Mouse (Mus musculus) kidney, embryonic 16.5 days (tissue): ENCODE results near the gene Cmbl. TPM values are rescaled to one million over a fixed set of nuclear protein-coding genes. Genes with fewer than 3 reads are reported as not detected.

Source experiments
- ATAC-seq: fragments of 200-750 bp; cut with Nextera tagmentation; 2 replicates; pipeline ENCODE4 v1.8.0; 2017; ENCODE audit warnings: moderate TSS enrichment; ENCODE audit not compliant: low FRiP score, low TSS enrichment
- H3K27ac ChIP-seq: fragments of 300-500 bp; sonication (generic); 2 replicates; pipeline ENCODE4 v1.5.1; 2014; ENCODE audit warnings: low read length
- H3K27me3 ChIP-seq: fragments of 300-500 bp; sonication (generic); 2 replicates; pipeline ENCODE4 v1.6.1; 2014; ENCODE audit warnings: low read length, control low read depth, mixed read lengths; ENCODE audit not compliant: insufficient read depth
- H3K36me3 ChIP-seq: fragments of 300-500 bp; sonication (generic); 2 replicates; pipeline ENCODE4 v1.6.1; 2014; ENCODE audit warnings: low read length, control low read depth, mixed read lengths; ENCODE audit not compliant: insufficient read depth
- H3K4me1 ChIP-seq: fragments of 300-500 bp; sonication (generic); 2 replicates; pipeline ENCODE4 v1.6.1; 2014; ENCODE audit warnings: low read length, control low read depth, mixed read lengths; ENCODE audit not compliant: insufficient read depth
- H3K4me2 ChIP-seq: fragments of 300-500 bp; sonication (generic); replicated peaks from 2 replicates; pipeline ENCODE4 v1.6.1; 2014; ENCODE audit warnings: low read depth, low read length
- H3K4me3 ChIP-seq: fragments of 300-500 bp; sonication (generic); 2 replicates; pipeline ENCODE4 v1.5.1; 2014; ENCODE audit warnings: mild to moderate bottlenecking, low read length
- H3K9ac ChIP-seq: fragments of 300-500 bp; sonication (generic); replicated peaks from 2 replicates; pipeline ENCODE4 v1.6.1; 2014; ENCODE audit warnings: low read length
- H3K9me3 ChIP-seq: fragments of 300-500 bp; sonication (generic); 2 replicates; pipeline ENCODE4 v1.6.1; 2016; ENCODE audit warnings: low read length, control low read depth
- WGBS: fragments of 180-500 bp; shearing (Covaris S2); extraction: QIAGEN DNeasy Blood & Tissue Kit; methylation state at CpG from one replicate; pipeline ENCODE4 v1.1.7; 2014; 5-methylcytosine and 5-hydroxymethylcytosine counted together
- polyA plus RNA-seq: library from polyadenylated mRNA; unstranded; fragments of >200 nt; fragmentation: Nextera tagmentation; extraction: Ambion mirVana; gene quantifications from 2 replicates; pipeline ENCODE4 v1.2.1, GENCODE M21; 2015

Gene Cmbl
- polyA plus RNA-seq, 1 experiment from 2014 or later = 22.6 TPM

DNA sequence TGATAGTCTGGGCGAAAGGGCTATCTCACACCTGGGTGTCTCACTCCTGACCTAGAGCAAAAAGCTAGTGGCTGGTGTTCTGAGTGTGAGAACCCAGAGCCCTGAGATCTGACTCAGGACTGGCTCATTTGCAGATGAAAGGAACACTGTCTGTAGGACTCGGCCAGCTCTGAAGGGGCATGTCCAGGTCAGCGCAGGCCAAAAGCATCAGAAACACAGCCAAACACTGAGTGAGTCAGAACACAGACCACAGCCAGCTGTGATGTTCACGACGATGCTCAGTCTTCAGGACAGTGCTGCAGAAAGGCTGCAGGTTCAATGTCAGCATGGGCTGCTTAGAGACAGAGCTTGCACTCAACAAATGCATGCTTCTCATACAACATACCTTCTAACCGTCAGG, 3.8 kb upstream of the Cmbl start:
- 80% methylated on average over 6 of the region's 6 CpGs for WGBS
- Histone ChIP-seq H3K4me3 (no peak overlapping the region), H3K4me1 (peaks cover 15% of the 10 kb centered on the region), H3K27ac (no peak overlapping the region), H3K4me2 (no peak overlapping the region), H3K9ac (no peak overlapping the region), H3K9me3 (0 out of 2 replicates have a peak, but pooled peaks cover 5% of the 10 kb centered on the region), H3K36me3 (no peaks in the 10 kb centered on the region), H3K27me3 (no peaks in the 10 kb centered on the region)
- no peak for ATAC-seq

- no peaks in the 10 kb centered on the region for H3K36me3 ChIP-seq
- no peak for ATAC-seq
- no peak overlapping the region for H3K9ac ChIP-seq
- peaks cover 15% of the 10 kb centered on the region for H3K4me1 ChIP-seq
- no peak overlapping the region for H3K4me2 ChIP-seq
- H3K9me3 ChIP-seq = 0 out of 2 replicates have a peak, but pooled peaks cover 5% of the 10 kb centered on the region
- no peak overlapping the region for H3K4me3 ChIP-seq
- 96% methylated on average over 4 of the region's 4 CpGs for WGBS
- no peak overlapping the region for H3K27ac ChIP-seq
- H3K27me3 ChIP-seq = no peaks in the 10 kb centered on the region
These were observed 3.2 kb upstream of the Cmbl start for GRCm38 (mm10) chr15:31561976-31562375.

DNA sequence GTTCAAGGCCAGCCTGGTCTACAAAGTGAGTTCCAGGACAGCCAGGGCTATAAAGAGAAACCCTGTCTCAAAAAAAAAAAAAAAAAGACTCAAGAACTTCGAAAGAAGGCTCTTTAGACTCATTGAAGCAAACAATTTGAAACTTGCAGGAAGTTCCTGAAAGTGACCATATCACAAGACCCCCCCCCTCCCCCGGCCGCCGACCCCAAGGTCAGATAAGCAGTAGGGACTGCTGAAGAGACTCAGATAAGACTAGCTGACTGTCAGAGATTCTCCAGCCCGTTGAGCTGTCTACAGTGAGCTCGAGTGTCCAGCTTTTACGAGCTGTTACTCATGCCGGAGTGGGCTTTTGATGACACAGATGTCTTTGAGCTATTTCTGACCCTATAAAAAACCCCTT, 2.3 kb upstream of the Cmbl start:
- Histone ChIP-seq H3K4me2 (no peak overlapping the region), H3K4me3 (no peak overlapping the region), H3K9ac (no peak overlapping the region), H3K27ac (peak overlapping the region; percentile 73; the same call in 1 of the 2 replicates), H3K9me3 (0 out of 2 replicates have a peak, but pooled peaks cover 5% of the 10 kb centered on the region), H3K4me1 (peaks cover 15% of the 10 kb centered on the region), H3K27me3 (no peaks in the 10 kb centered on the region), H3K36me3 (no peaks in the 10 kb centered on the region)
- WGBS = 58% methylated on average over 8 of the region's 8 CpGs
- ATAC-seq = no peak

GRCm38 (mm10) chr15:31563577-31564546, 1.3 kb upstream of the Cmbl start:
- H3K27ac ChIP-seq = peak overlapping the region; percentile 73
- peak; percentile 21; the same call in 1 of the 2 replicates for ATAC-seq
- WGBS = 45% methylated on average over 19 of the region's 19 CpGs

DNA sequence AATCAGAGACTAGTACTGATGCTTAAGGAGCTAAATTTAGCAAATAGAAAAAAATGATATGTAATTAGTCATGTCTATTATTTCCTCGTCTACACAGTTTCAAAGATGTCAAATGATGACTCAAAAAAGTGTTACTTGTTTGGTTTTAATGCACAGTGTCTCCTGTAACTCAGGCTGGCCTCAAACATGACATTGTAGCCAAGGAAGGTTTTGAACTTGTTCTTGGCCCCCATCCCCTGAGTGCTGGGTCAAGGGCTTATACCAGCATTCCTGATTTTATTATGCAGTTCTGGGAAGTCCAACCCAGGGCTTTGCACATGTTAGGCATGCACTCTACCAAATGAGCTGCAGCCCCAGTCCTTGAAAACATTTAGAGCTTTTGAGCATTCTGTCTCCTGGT, 597 bp downstream of the Cmbl start:
- Histone ChIP-seq H3K4me1 (peaks cover 32% of the 10 kb centered on the region), H3K27ac (no peak overlapping the region), H3K9ac (no peak overlapping the region), H3K4me3 (no peak overlapping the region), H3K9me3 (no peaks in the 10 kb centered on the region), H3K27me3 (no peaks in the 10 kb centered on the region), H3K36me3 (no peaks in the 10 kb centered on the region), H3K4me2 (no peak overlapping the region)
- 72% methylated on average over 1 of the region's 1 CpGs for WGBS
- no peak for ATAC-seq

More at GRCm38 (mm10) chr15:31563577-31564546, 1.3 kb upstream of the Cmbl start:
- Histone ChIP-seq H3K27me3 (no peaks in the 10 kb centered on the region), H3K9me3 (0 out of 2 replicates have a peak, but pooled peaks cover 5% of the 10 kb centered on the region), H3K36me3 (no peaks in the 10 kb centered on the region), H3K4me2 (peak overlapping the region; percentile 38), H3K4me3 (no peak overlapping the region), H3K9ac (0 out of 2 replicates have a peak overlapping the region, but pooled peaks have one; percentile 41), H3K4me1 (peaks cover 23% of the 10 kb centered on the region)

DNA sequence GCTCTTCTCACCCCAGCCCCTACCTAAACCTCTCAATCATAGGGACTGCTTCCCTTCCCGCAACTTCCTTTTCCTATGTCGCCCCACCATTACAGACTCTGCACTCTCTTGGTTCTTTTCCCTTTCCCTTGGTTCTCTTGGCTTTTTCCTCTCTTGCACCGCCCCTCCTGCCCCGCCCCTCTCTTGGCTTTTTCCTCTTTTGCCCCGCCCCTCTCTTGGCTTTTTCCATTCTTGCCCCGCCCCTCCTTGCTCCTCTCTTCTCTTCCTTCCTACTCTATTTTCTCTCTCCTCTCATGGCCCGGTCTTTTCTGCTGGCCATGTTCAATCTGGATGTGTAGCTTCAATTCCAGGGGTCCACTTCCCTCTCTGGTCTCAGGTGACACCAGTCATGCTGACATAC, 2.2 kb downstream of the Cmbl start:
- Histone ChIP-seq H3K4me3 (no peak overlapping the region), H3K9me3 (no peaks in the 10 kb centered on the region), H3K27ac (no peak overlapping the region), H3K9ac (no peak overlapping the region), H3K4me1 (peaks cover 32% of the 10 kb centered on the region), H3K4me2 (no peak overlapping the region), H3K36me3 (no peaks in the 10 kb centered on the region), H3K27me3 (no peaks in the 10 kb centered on the region)
- no peak for ATAC-seq
- 83% methylated on average over 7 of the region's 7 CpGs for WGBS

- Histone ChIP-seq H3K27ac (peak overlapping the region; percentile 60), H3K9ac (peak overlapping the region; percentile 47), H3K4me2 (peak overlapping the region; percentile 46), H3K4me3 (peak overlapping the region; percentile 22), H3K27me3 (no peaks in the 10 kb centered on the region), H3K36me3 (no peaks in the 10 kb centered on the region), H3K4me1 (peaks cover 30% of the 10 kb centered on the region), H3K9me3 (no peaks in the 10 kb centered on the region)
- ATAC-seq = peak; percentile 93
- 8% methylated on average over 12 of the region's 12 CpGs for WGBS
These were observed 3.4 kb downstream of the Cmbl start for GRCm38 (mm10) chr15:31568581-31568996.

DNA sequence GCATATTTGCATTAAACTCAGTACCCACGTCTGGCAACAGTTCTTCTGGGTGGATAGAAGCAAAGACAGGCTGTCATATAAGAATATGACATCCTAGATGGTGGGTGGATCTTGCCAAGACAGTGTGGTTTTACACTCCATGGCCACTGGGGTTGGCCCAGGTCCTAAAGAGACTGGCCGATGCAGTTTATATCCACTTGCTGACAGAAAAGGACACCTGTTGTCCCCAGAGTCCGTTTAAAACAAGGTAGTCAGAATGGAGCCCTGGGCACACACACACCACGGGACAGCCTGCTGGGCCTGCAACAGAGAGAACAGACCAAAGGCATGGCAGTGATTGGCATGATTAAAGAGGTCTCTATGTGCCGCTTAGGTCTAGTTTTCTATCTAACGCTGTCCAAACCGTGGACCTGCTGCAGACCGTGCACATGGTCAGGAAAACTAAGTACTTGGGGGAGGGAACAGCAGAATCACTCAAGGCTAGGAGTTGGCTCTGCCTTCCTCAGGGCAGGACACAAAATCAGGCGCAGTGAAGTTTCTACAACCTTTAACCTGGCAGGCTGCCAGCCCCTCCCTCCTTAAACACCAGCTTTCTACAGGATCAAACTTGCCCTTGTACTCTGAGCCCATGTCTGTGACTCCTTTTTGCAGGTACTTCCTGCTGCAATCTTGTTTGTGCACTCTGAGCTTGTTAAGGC, 4.3 kb downstream of the Cmbl start:
- Histone ChIP-seq H3K9me3 (no peaks in the 10 kb centered on the region), H3K9ac (no peak overlapping the region), H3K4me1 (peaks cover 21% of the 10 kb centered on the region), H3K36me3 (no peaks in the 10 kb centered on the region), H3K4me3 (no peak overlapping the region), H3K27ac (peak overlapping the region; percentile 60), H3K4me2 (peak overlapping the region; percentile 46; the same call in 1 of the 2 replicates), H3K27me3 (no peaks in the 10 kb centered on the region)
- ATAC-seq = peak; percentile 53
- 52% methylated on average over 9 of the region's 9 CpGs for WGBS

DNA sequence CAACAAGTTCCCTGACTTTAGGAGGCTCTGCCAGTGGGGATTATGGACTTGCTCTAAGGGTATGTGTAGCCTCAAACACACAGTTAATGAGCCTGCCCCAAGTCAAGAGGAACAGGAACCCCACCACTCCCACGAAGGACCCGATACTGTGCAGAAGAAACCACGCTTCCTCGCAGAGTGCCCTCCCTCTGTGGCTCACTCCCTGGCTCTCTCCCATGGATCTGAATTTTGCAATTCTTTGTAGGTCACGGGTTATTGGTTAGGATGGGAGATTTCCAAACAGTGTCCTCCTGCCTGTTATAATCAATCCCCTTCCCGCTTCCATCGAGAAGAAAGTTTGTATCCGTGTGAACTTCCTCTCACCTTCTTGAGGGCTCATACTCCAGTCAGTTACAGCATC, 5.8 kb downstream of the Cmbl start:
- no peak overlapping the region for H3K9ac ChIP-seq
- no peak overlapping the region for H3K27ac ChIP-seq
- H3K27me3 ChIP-seq = no peaks in the 10 kb centered on the region
- H3K9me3 ChIP-seq = no peaks in the 10 kb centered on the region
- no peak for ATAC-seq
- no peak overlapping the region for H3K4me2 ChIP-seq
- WGBS = 76% methylated on average over 8 of the region's 8 CpGs
- peaks cover 18% of the 10 kb centered on the region for H3K4me1 ChIP-seq
- no peaks in the 10 kb centered on the region for H3K36me3 ChIP-seq
- H3K4me3 ChIP-seq = no peak overlapping the region
